Comparison of ENCODE assay signal across 9 mouse cellular contexts in genomic region chr4:59190650-59191424, GRCm38 (mm10). TPM values are rescaled to one million over a fixed set of nuclear protein-coding genes. Genes with fewer than 3 reads are reported as not detected.
DNase-seq lines count a peak whose midpoint lies in the region; ATAC-seq and TF ChIP-seq lines count a peak whose summit lies in the region.
"Had no signal": no experiment of that assay in that cellular context is flagged by ENCODE, and none has a peak within 500 bp of the region (broad histone marks: within the 10 kb centered on the region; RNA-seq: fewer than 3 reads in every experiment).

No protein-coding gene starts in this region.

- no peaks in the 10 kb centered on the region for H3K9me3 ChIP-seq in intestine, embryonic 15.5 days

- peak overlapping the region; percentile 65 for H3K4me2 ChIP-seq in intestine, embryonic 15.5 days (replicated peaks)

- H3K36me3 ChIP-seq in intestine, embryonic 15.5 days, result no peaks in the 10 kb centered on the region

- ATAC-seq in intestine, embryonic 15.5 days, result no peak

- no peaks in the 10 kb centered on the region; the same call in 1 of the 2 replicates for H3K4me1 ChIP-seq in cortical plate, adult 2 months (ENCODE audit: control insufficient read depth, insufficient read depth, low read length)
- H3K4me1 ChIP-seq in intestine, embryonic 15.5 days (replicated peaks), result peaks cover 7% of the 10 kb centered on the region; the same call in 1 of the 2 replicates

- no peak overlapping the region for H3K27ac ChIP-seq in left cerebral cortex, adult 2 months
- no peak overlapping the region for H3K27ac ChIP-seq in cortical plate, adult 2 months (ENCODE audit: insufficient read depth, low read length)
- H3K27ac ChIP-seq in intestine, embryonic 15.5 days, result no peak overlapping the region

- intact Hi-C loops in left cerebral cortex, adult 2 months (cut with DNase I), result no loop called here

- no peak overlapping the region for H3K9ac ChIP-seq in intestine, embryonic 15.5 days

- no peak for TF ChIP-seq CTCF in left cerebral cortex, adult 2 months (IDR thresholded peaks at IDR 0.05)
- TF ChIP-seq CTCF in cortical plate, adult 2 months (IDR thresholded peaks at IDR 0.05; ENCODE audit: extremely low read depth, insufficient read depth, low read length), result no peak

- no peak for DNase-seq in left cerebral cortex, adult 2 months (ENCODE audit: extremely low spot score in 1 of 2, low spot score in 2 of 2)
- no peak for DNase-seq in left cerebral cortex, adult 11 months (ENCODE audit: low spot score)
- peak; percentile 69 for DNase-seq in naive thymus-derived CD4-positive, alpha-beta T cell, adult 2 months (ENCODE audit: low read depth)
- DNase-seq in natural killer cell, adult 2 months (ENCODE audit: low spot score in 2 of 2), result no peak
- DNase-seq in cerebellum, postnatal 25 days, result no peak
- DNase-seq in MN1 (ENCODE audit: low spot score), result no peak

- 30% methylated on average over 7 of the region's 7 CpGs for WGBS in intestine, embryonic 15.5 days

- no peaks in the 10 kb centered on the region for H3K27me3 ChIP-seq in intestine, embryonic 15.5 days (replicated peaks)

- H3K4me3 ChIP-seq in left cerebral cortex, adult 2 months, result peak overlapping the region; percentile 89
- H3K4me3 ChIP-seq in cortical plate, adult 2 months (ENCODE audit: insufficient read depth, low read length), result peak overlapping the region; percentile 77; the same call in 1 of the 2 replicates
- peak overlapping the region; percentile 87; the same call in 1 of the 2 replicates for H3K4me3 ChIP-seq in intestine, embryonic 15.5 days (replicated peaks)

- no peak for TF ChIP-seq POLR2A in cortical plate, adult 2 months (IDR thresholded peaks at IDR 0.05; ENCODE audit: extremely low read depth, insufficient read depth, low read length)

RNA-seq across cellular contexts. Expression of gene Ugcg, which starts 1.8 kb away (rescaled TPM):
- 10 to 100 TPM; 79.8 to 90.3 TPM for total RNA-seq in left cerebral cortex, adult 2 months (2021)
- polyA plus RNA-seq in cortical plate, adult 2 months (2012; rRNA removed), result 59.1 and 60.7 TPM in 2 replicates
- 10.7 and 11.5 TPM in 2 replicates for polyA plus RNA-seq in intestine, embryonic 15.5 days (2015; fragmentation: Nextera tagmentation; extraction: Ambion mirVana)

RNA-seq across cellular contexts. Expression of gene AI481877, which starts 52.1 kb away (rescaled TPM):
- total RNA-seq in left cerebral cortex, adult 2 months (2021), result not detected
- not detected in 2 replicates for polyA plus RNA-seq in cortical plate, adult 2 months (2012; rRNA removed)
- polyA plus RNA-seq in intestine, embryonic 15.5 days (2015; fragmentation: Nextera tagmentation; extraction: Ambion mirVana), result not detected in 2 replicates
- total RNA-seq: left cerebral cortex, postnatal 10 days had no signal
